Mouse (Mus musculus): ENCODE measurements around the gene Erbb2. TPM values are rescaled to one million over a fixed set of nuclear protein-coding genes. Genes with fewer than 3 reads are reported as not detected.

The Erbb2 gene
- total RNA-seq, 2 experiments from 2014 or later: 1.8 to 2.9 TPM

DNA sequence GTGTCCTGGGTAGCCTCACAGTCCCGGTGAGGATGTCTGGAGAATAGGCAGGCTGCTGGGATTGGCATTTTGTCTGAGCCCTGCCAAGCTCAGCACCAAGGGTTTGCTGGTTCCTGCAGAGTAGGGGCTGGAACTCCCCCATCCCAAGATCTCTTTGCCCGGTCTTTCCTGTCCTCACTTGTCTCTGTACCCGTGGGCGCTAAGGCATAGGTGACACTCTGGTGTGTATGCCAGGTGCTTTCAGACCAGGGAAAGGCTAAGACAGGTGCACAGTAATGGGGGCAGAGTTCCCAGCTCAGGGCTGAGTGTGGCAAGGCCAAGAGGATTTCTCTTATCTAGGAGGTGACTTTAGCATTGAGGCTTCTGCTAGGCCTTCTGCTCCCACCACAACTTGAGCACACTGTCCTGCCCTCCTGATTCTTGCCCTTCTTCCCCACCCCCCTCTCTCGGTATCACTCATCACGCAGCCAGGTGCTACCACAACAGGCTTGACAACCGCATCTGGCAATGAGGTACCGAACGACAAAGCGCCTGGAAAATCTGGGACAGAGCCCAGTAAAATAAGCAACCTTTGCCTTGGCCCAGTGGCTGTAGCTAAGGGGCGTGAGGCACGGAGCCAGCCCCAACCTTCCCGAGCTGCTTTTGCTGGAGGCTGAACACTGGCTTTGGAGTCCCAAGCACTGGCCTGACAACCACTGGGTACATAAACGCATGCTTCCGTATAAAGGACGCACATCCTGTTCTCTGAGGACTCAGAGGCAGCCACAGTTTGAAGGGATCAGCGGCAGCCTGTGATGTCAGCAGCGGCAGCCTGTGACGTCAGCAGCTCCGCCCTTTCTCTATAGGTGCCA lies 37.9 kb downstream of the Erbb2 start:
- DNase-seq: no peak
- intact Hi-C loops (cut with DNase I): no loop called here

DNA sequence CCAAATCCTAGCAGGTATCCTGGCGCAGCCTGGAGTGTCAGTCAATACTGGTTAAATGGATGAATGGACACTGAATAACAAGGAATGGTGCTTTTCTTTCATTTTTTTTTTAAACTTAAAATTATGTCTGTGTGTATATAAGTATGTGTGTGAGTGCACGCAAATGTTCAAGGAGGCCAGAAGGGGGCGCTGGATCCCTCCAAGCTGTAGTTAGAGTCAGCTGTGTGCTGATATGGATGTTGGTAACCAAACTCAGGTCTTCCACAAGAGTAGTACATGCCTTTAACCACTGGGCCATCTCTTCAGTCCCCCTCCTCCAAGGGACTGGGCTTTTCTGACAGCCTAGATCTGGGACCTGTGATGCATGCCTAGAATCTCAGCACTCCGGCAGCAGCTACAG lies 43.2 kb downstream of the Erbb2 start:
- DNase-seq: no peak
- intact Hi-C loops (cut with DNase I): no loop called here

DNA sequence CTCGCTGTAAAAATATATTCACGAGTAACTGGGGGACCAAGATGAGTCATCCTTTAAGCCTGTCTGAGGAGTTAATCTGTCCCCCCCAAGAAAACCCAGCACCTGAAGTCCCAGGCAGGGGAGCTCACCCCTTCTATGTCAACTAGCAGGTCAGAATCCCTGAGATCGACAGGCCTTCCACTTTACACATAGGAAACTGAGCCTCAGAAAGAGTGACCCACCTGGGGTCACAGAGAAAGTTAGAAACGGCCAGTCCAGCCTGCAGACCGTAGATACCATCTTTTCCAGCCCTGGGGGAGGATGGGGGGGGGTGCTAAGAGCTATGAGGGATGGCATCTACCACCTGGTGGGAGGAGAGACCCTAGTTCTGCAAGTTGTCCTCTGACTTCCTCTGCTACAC lies 44.3 kb downstream of the Erbb2 start:
- intact Hi-C loops (cut with DNase I): loop anchor here (2.0 kb wide), 2 partner anchors 114 to 192 kb away; no protein-coding TSS in a partner anchor

GRCm38 (mm10) chr11:98456945-98457344 lies 44.7 kb downstream of the Erbb2 start:
- intact Hi-C loops (cut with DNase I): loop anchor here (2.0 kb wide), 2 partner anchors 114 to 192 kb away; no protein-coding TSS in a partner anchor
- DNase-seq: no peak

More for the DNA sequence above, 44.3 kb downstream of the Erbb2 start:
- DNase-seq: no peak

DNA sequence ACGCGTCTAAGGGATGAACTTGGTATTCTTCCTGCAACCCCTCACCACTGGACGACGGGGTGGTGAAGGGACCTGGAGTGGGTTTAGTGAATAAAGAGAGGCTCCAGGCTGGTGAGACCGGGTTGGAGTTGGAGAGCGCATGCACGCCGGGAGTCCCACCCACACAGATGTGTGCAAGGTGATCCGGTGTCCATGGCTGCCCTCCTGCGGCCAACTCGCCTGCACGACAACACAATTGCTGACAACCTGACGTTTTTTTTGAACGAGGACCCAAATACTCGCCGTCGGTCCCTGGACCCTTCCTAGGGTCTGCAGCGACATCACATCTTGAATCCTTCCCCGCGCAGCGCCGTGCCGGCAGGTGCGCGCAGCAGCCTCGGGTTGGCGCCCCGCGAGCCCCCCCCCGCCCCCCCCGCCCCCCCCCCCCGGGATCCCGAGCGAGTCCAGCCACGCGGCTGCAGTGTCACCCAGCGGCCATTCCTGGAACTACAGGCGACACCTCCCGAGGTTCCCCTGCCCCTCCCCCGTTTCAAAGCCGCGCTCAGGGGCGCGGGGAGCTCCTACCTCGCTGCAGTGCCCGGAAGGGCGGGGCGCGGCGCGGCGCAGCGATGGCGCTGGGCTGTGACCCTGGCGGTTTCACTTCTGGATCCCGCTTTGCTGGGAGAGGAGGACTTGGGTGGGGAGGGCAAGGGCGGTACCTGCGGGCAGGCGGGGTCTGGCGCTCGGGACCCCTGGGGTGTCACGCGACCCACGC lies 45.3 kb downstream of the Erbb2 start:
- intact Hi-C loops (cut with DNase I): loop anchor here (2.0 kb wide), 2 partner anchors 115 to 193 kb away; no protein-coding TSS in a partner anchor
- DNase-seq: peak; percentile 72 to 74

- DNase-seq: no peak
Observed at GRCm38 (mm10) chr11:98458121-98458990, 46.1 kb downstream of the Erbb2 start.

DNA sequence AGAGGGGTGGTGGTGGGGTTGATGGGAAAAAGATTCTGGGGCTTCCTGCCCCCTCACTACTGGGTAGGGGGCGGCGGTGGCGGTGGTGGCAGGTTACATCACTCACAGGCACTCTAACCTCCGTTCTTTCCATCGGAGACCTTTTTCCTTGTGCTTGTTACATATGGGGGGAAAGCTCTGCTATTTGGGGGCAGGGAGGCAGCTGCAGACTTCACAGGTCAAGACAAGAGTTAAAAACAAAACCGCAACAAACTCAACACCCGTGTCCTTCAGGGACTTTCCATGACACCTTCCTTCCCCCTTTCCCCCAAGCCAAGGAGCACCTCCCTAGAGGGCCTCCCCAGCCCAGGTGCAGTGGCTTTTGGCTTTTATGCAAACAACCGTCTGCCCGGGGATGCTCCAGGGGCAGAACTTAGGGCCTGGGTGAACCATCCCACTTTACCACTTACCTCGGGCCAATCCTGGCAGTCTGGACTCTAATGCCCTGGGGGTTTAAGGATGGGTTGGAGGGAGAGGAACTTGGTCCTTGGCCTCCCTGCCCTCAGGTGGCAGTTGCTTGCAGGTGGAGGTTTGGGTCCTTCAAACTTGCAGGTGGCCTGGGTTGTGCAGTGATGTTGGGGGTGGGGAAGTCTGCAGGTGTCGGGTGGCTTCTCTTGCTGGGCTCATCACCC lies 46.9 kb downstream of the Erbb2 start:
- intact Hi-C loops (cut with DNase I): no loop called here
- DNase-seq: no peak

More at GRCm38 (mm10) chr11:98458121-98458990, 46.1 kb downstream of the Erbb2 start:
- intact Hi-C loops (cut with DNase I): no loop called here

GRCm38 (mm10) chr11:98459860-98460259 lies 47.6 kb downstream of the Erbb2 start:
- intact Hi-C loops (cut with DNase I): no loop called here
- DNase-seq: no peak

- intact Hi-C loops (cut with DNase I): no loop called here
- DNase-seq: no peak
Observed at GRCm38 (mm10) chr11:98461109-98461720, 48.9 kb downstream of the Erbb2 start.

GRCm38 (mm10) chr11:98462255-98462654 lies 50.0 kb downstream of the Erbb2 start:
- intact Hi-C loops (cut with DNase I): no loop called here
- DNase-seq: no peak

GRCm38 (mm10) chr11:98463911-98464310 lies 51.6 kb downstream of the Erbb2 start:
- no peak for DNase-seq
- intact Hi-C loops (cut with DNase I): no loop called here

GRCm38 (mm10) chr11:98464516-98464915 lies 52.2 kb downstream of the Erbb2 start:
- intact Hi-C loops (cut with DNase I): no loop called here
- DNase-seq: no peak

GRCm38 (mm10) chr11:98469761-98470714 lies 57.8 kb downstream of the Erbb2 start:
- no peak for DNase-seq
- intact Hi-C loops (cut with DNase I): no loop called here

GRCm38 (mm10) chr11:98470795-98471194 lies 58.5 kb downstream of the Erbb2 start:
- intact Hi-C loops (cut with DNase I): no loop called here
- no peak for DNase-seq

DNA sequence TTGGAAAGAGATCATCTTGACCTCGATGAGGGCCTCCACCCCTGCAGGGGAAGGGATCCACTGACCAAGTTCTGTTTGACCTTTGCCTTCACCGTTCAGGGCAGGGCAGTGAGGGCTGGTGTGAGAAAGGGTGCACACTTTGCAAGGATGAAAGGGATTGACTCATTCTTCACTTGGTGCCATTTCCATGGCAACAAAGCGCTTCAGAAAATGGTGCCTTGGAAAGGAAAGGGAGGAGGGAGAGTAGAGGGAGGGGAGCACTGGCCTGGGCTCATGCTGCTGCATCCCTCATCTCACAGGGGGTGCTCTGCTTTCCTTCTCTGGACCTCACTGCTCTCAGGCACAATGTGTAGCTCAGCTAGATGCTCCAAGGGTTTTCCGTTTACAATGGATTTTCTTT lies 60.4 kb downstream of the Erbb2 start:
- intact Hi-C loops (cut with DNase I): no loop called here
- DNase-seq: no peak

GRCm38 (mm10) chr11:98473916-98474479 lies 61.7 kb downstream of the Erbb2 start:
- intact Hi-C loops (cut with DNase I): no loop called here
- no peak for DNase-seq

GRCm38 (mm10) chr11:98474967-98475366 lies 62.7 kb downstream of the Erbb2 start:
- intact Hi-C loops (cut with DNase I): no loop called here
- DNase-seq: no peak

Data from gastrocnemius, postnatal 36 days (tissue).